8 mouse cellular contexts compared by ENCODE assay signal in genomic region chr4:126202303-126203181, GRCm38 (mm10). TPM values are rescaled to one million over a fixed set of nuclear protein-coding genes. Genes with fewer than 3 reads are reported as not detected.
DNase-seq lines count a peak whose midpoint lies in the region; ATAC-seq lines count a peak whose summit lies in the region.

Thrap3 (minus strand) TSS chr4:126202760.

- H3K27me3 ChIP-seq in lung, embryonic 16.5 days (ENCODE audit: control insufficient read depth, insufficient read depth, low read depth, low read length): no peaks in the 10 kb centered on the region

- DNase-seq in MEL-GATA-1-ER (ENCODE audit: extremely low read depth, low read depth): peak; percentile 95
- peak; percentile 99 for DNase-seq in cerebellum, adult 8-10 months
- peak; percentile 99 for DNase-seq in forelimb bud, embryonic 11.5 days (ENCODE audit: low read depth, low spot score)
- DNase-seq in layer of hippocampus, adult 9-10 months (ENCODE audit: low spot score): peak; percentile 94
- peak; percentile 94 for DNase-seq in ovary, postnatal 10 days (ENCODE audit: low spot score)
- peak; percentile 94 to 96 for DNase-seq in thymus, postnatal 10 days (ENCODE audit: low spot score in 2 of 2)

- peaks cover 33% of the 10 kb centered on the region for H3K4me1 ChIP-seq in lung, embryonic 16.5 days (replicated peaks; ENCODE audit: control insufficient read depth, insufficient read depth, low read length)

- peak within 1 kb of the TSS; percentile 82 for H3K4me2 ChIP-seq in lung, embryonic 16.5 days (ENCODE audit: low read depth, low read length)

- peak within 1 kb of the TSS; percentile 91 for H3K9ac ChIP-seq in lung, embryonic 16.5 days (ENCODE audit: low read length)

- H3K27ac ChIP-seq in lung, embryonic 16.5 days (ENCODE audit: low read length): peak within 1 kb of the TSS; percentile 99

- under 1% methylated on average over 74 of the region's 75 CpGs for WGBS in lung, embryonic 16.5 days

- H3K36me3 ChIP-seq in lung, embryonic 16.5 days (ENCODE audit: control insufficient read depth, insufficient read depth, low read length): no peaks in the 10 kb centered on the region

- peak; percentile 88 to 90 for ATAC-seq in hematopoietic stem cell, adult 5-6 weeks (replicated peaks in 1 of 2; ENCODE audit: insufficient read depth in 1 of 2, low FRiP score in 2 of 2, low TSS enrichment in 1 of 2, low read depth in 1 of 2, poor library complexity in 2 of 2, severe bottlenecking in 2 of 2)
- peak; percentile 98 for ATAC-seq in lung, embryonic 16.5 days (ENCODE audit: low read depth)

- H3K9me3 ChIP-seq in lung, embryonic 16.5 days (ENCODE audit: control insufficient read depth, low read length): no peaks in the 10 kb centered on the region

- H3K4me3 ChIP-seq in lung, embryonic 16.5 days (ENCODE audit: low read length): peak within 1 kb of the TSS; percentile 76

RNA-seq across cellular contexts. Expression of gene Thrap3, which starts in this region (rescaled TPM):
- 447 and 515 TPM in 2 replicates for total RNA-seq in hematopoietic stem cell, adult 5-6 weeks (2017)
- 197 and 213 TPM in 2 replicates for polyA plus RNA-seq in lung, embryonic 16.5 days (2015; fragmentation: Nextera tagmentation; extraction: Ambion mirVana)

Comparison
In these comparisons a context has a peak if more than half of its experiments do, and no peak if none do; other contexts are left out.
1. Peak in every context shown above with its lines: DNase-seq, ATAC-seq, H3K4me3 ChIP-seq and H3K27ac ChIP-seq.